Mouse (Mus musculus) embryonic fibroblast, embryonic 13.5 days (primary cell): ENCODE results near the gene Gm20929.
"Not testable (repeated sequence)": the region's sequence is repeated elsewhere in the genome, so short reads cannot be mapped to it uniquely, and the experiment has no call there.

ENCODE experiments used
- CTCF ChIP-seq: IDR thresholded peaks from 2 replicates; pipeline ENCODE4 v1.5.1; 2011; ENCODE audit warnings: mild to moderate bottlenecking, control low read depth, low read length, moderate library complexity, borderline replicate concordance; ENCODE audit not compliant: insufficient read depth
- POLR2A ChIP-seq: IDR thresholded peaks from 2 replicates; pipeline ENCODE4 v1.6.1; 2011; ENCODE audit warnings: low read depth, mild to moderate bottlenecking, control low read depth, low read length, moderate library complexity

- TF ChIP-seq POLR2A, CTCF: not testable (repeated sequence)
Measured at GRCm38 (mm10) chrY:53843649-53844048, at the start of gene Gm20929.
